Mouse (Mus musculus) liver, postnatal 0 days (tissue): Measurements from ENCODE around the gene Eid1.

ENCODE experiments used
- CTCF ChIP-seq: sonication (generic); IDR thresholded peaks from 2 replicates; pipeline ENCODE4 v1.5.1; 2016; ENCODE audit warnings: antibody characterized with exemption, low read depth
- EP300 ChIP-seq: IDR thresholded peaks from 2 replicates; pipeline ENCODE4 v1.6.1; 2016; ENCODE audit warnings: antibody characterized with exemption, low read depth, mild to moderate bottlenecking

DNA sequence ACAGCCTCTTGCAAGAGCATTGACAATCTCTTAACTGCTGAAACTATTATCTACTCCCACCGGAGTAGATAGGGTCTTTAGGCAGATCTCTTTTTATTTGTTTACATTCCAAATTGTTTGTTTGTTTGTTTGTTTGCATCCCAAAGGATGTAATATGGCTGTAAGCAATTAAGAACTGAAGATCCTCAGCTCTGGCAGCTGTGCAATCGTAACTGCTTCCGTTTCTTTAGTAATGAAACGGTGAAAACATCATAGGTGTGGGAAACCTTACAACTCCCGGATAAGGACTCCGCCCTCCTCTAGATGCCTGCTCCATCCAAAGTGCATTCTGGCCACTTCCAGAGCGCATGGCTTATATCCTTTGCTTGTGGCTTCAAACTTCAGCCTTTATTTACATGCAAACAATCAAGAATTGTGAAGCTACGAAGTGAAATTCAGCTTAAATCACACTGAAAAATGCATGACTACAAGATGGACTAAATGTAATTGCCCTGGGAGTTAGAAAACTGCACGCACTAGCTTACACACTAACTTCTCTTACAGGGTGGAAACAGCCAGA is 48.7 kb upstream of the Eid1 start:
- no peak for TF ChIP-seq CTCF
- no peak for TF ChIP-seq EP300
